ENCODE assay signal across 19 mouse cellular contexts in genomic region chr3:98897606-98898005, GRCm38 (mm10). TPM values are rescaled to one million over a fixed set of nuclear protein-coding genes. Genes with fewer than 3 reads are reported as not detected.
"Had no signal": no experiment of that assay in that cellular context is flagged by ENCODE, and none has a peak within 500 bp of the region (broad histone marks: within the 10 kb centered on the region; RNA-seq: fewer than 3 reads in every experiment).

No protein-coding gene starts in this region.

- H3K4me3 ChIP-seq: neural tube, embryonic 13.5 days; neural tube, embryonic 15.5 days; stomach, embryonic 15.5 days had no signal

- H3K4me2 ChIP-seq: neural tube, embryonic 13.5 days; neural tube, embryonic 15.5 days; stomach, embryonic 15.5 days had no signal

- H3K27me3 ChIP-seq: neural tube, embryonic 13.5 days; neural tube, embryonic 15.5 days; stomach, embryonic 15.5 days had no signal

- H3K36me3 ChIP-seq: neural tube, embryonic 13.5 days; neural tube, embryonic 15.5 days; stomach, embryonic 15.5 days had no signal

- H3K9me3 ChIP-seq: neural tube, embryonic 13.5 days; neural tube, embryonic 15.5 days; stomach, embryonic 15.5 days had no signal

- DNase-seq: retina, postnatal 1 day; right cerebral cortex, adult 18-20 months; right cerebral cortex, postnatal 14 days; right cerebral cortex, postnatal 25 days; right cerebral cortex, postnatal 4 days; spleen, adult 18-20 months; thymus, adult 18-20 months; thymus, adult 2 months; thymus, postnatal 14 days; thymus, postnatal 25 days; thymus, postnatal 36 days; thymus, postnatal 4 days had no signal

- H3K4me1 ChIP-seq: neural tube, embryonic 13.5 days; neural tube, embryonic 15.5 days; stomach, embryonic 15.5 days had no signal

- H3K27ac ChIP-seq: neural tube, embryonic 13.5 days; neural tube, embryonic 15.5 days; stomach, embryonic 15.5 days; stomach, postnatal 0 days had no signal

- H3K9ac ChIP-seq: neural tube, embryonic 13.5 days; neural tube, embryonic 15.5 days; stomach, embryonic 15.5 days had no signal

RNA-seq across cellular contexts. Expression of gene Hao2, which starts 4.6 kb away (rescaled TPM):
- polyA plus RNA-seq: neural tube, embryonic 13.5 days; neural tube, embryonic 14.5 days; stomach, embryonic 14.5 days; stomach, postnatal 0 days had no signal

RNA-seq across cellular contexts. Expression of gene Hsd3b1, which starts 38.0 kb away (rescaled TPM):
- polyA plus RNA-seq: neural tube, embryonic 13.5 days; neural tube, embryonic 14.5 days; spleen, adult 2 months; stomach, embryonic 14.5 days had no signal
